Mouse (Mus musculus) midbrain, embryonic 14.5 days (tissue): ENCODE data around the gene Arid1b. TPM values are rescaled to one million over a fixed set of nuclear protein-coding genes. Genes with fewer than 3 reads are reported as not detected.

Experiments
- ATAC-seq: fragments of 200-750 bp; cut with Nextera tagmentation; 2 replicates; pipeline ENCODE4 v1.8.0; 2017; ENCODE audit warnings: moderate number of reproducible peaks, moderate library complexity; ENCODE audit not compliant: low FRiP score, low TSS enrichment
- DNase-seq: peaks from one replicate; pipeline ENCODE4 v3.0.0-alpha.2; 2015
- H3K27ac ChIP-seq: fragments of 300-500 bp; sonication (generic); replicated peaks from 2 replicates; pipeline ENCODE4 v1.5.1; 2014; ENCODE audit warnings: mild to moderate bottlenecking, low read depth, low read length, moderate library complexity
- H3K27me3 ChIP-seq: fragments of 300-500 bp; sonication (generic); 2 replicates; pipeline ENCODE4 v1.6.1; 2014; ENCODE audit warnings: low read length, control low read depth, mixed read lengths; ENCODE audit not compliant: control insufficient read depth, insufficient read depth
- H3K36me3 ChIP-seq: fragments of 300-500 bp; sonication (generic); 2 replicates; pipeline ENCODE4 v1.6.1; 2014; ENCODE audit warnings: low read length, control low read depth; ENCODE audit not compliant: control insufficient read depth, insufficient read depth
- H3K4me1 ChIP-seq: fragments of 300-500 bp; sonication (generic); 2 replicates; pipeline ENCODE4 v1.6.1; 2014; ENCODE audit warnings: mild to moderate bottlenecking, antibody characterized with exemption, low read length, control low read depth; ENCODE audit not compliant: control insufficient read depth, insufficient read depth
- H3K4me2 ChIP-seq: fragments of 300-500 bp; sonication (generic); 2 replicates; pipeline ENCODE4 v1.6.1; 2014; ENCODE audit warnings: mild to moderate bottlenecking, low read length, moderate library complexity
- H3K4me3 ChIP-seq: fragments of 300-500 bp; sonication (generic); replicated peaks from 2 replicates; pipeline ENCODE4 v1.5.1; 2014; ENCODE audit warnings: low read depth, low read length
- H3K9ac ChIP-seq: fragments of 300-500 bp; sonication (generic); replicated peaks from 2 replicates; pipeline ENCODE4 v1.6.1; 2014; ENCODE audit warnings: mild to moderate bottlenecking, low read length, moderate library complexity
- H3K9me3 ChIP-seq: fragments of 300-500 bp; sonication (generic); 2 replicates; pipeline ENCODE4 v1.6.1; 2016; ENCODE audit warnings: low read length, control low read depth, mixed read lengths; ENCODE audit not compliant: control insufficient read depth
- WGBS: fragments of 180-500 bp; shearing (Covaris S2); extraction: QIAGEN DNeasy Blood & Tissue Kit; methylation state at CpG from one replicate; pipeline ENCODE4 v1.1.7; 2014; 5-methylcytosine and 5-hydroxymethylcytosine counted together
- polyA plus RNA-seq: library from polyadenylated mRNA; unstranded; fragments of >200 nt; fragmentation: Nextera tagmentation; extraction: Ambion mirVana; gene quantifications from 2 replicates; pipeline ENCODE4 v1.2.1, GENCODE M21; 2014

The Arid1b gene
- polyA plus RNA-seq, 1 experiment from 2014 or later = 23.8 TPM

DNA sequence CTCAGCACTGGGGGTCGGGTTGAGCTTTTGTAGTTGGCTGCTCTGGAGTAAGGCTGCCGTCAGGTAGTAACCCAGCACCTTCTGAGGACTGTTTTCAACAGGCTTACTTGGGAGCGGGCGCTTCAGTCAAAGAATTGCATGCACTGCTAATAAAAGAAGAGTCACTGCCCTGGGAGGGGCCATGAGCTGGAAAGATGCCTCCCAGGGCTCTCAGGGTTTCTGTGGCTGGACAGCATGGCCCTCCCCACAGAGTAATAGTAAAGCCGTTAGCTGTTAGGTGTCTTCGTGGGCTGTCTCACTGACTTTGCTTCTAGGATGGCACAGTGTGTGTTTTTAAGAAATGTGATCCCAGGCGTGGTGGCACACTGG is 138.8 kb downstream of the Arid1b start:
- ATAC-seq (no peak), DNase-seq (no peak)
- no peak overlapping the region for H3K9ac ChIP-seq
- no peak overlapping the region for H3K27ac ChIP-seq
- 89% methylated on average over 7 of the region's 7 CpGs for WGBS
- H3K4me2 ChIP-seq = no peak overlapping the region
- H3K4me1 ChIP-seq = peaks cover 6% of the 10 kb centered on the region
- no peaks in the 10 kb centered on the region for H3K27me3 ChIP-seq
- H3K9me3 ChIP-seq = no peaks in the 10 kb centered on the region
- H3K4me3 ChIP-seq = no peak overlapping the region
- no peaks in the 10 kb centered on the region for H3K36me3 ChIP-seq

DNA sequence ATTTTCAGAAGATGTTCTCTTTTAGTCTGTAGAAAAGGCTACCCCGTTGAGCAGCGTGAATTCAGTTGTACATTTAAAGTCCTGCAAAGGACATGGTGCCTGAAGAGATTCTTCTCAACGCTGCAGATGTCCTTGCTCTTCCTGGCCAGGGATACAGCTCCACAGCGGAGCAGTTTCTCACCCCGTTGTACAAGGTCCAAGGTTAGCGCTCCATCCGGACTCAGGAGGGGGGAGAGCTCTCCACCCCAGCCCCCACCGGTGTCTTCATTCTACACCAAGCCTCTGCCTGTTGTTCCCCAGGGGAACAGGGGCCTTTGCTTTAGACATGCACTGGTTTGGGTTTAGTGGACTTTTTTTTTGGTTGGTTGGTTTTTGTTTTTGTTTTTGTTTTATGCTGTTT is 139.7 kb downstream of the Arid1b start:
- ATAC-seq = no peak
- H3K9ac ChIP-seq = no peak overlapping the region
- no peak for DNase-seq
- no peaks in the 10 kb centered on the region for H3K36me3 ChIP-seq
- H3K4me2 ChIP-seq = no peak overlapping the region
- no peaks in the 10 kb centered on the region for H3K27me3 ChIP-seq
- peaks cover 15% of the 10 kb centered on the region for H3K4me1 ChIP-seq
- H3K27ac ChIP-seq = no peak overlapping the region
- H3K9me3 ChIP-seq = no peaks in the 10 kb centered on the region
- H3K4me3 ChIP-seq = no peak overlapping the region
- WGBS = 80% methylated on average over 8 of the region's 8 CpGs

- no peaks in the 10 kb centered on the region for H3K27me3 ChIP-seq
- H3K4me3 ChIP-seq = no peak overlapping the region
- no peak overlapping the region for H3K9ac ChIP-seq
- no peak overlapping the region for H3K4me2 ChIP-seq
- no peak overlapping the region for H3K27ac ChIP-seq
- H3K36me3 ChIP-seq = no peaks in the 10 kb centered on the region
- 63% methylated on average over 8 of the region's 8 CpGs for WGBS
- DNase-seq = no peak
- peaks cover 19% of the 10 kb centered on the region for H3K4me1 ChIP-seq
- ATAC-seq = no peak
- H3K9me3 ChIP-seq = no peaks in the 10 kb centered on the region
These were observed 140.1 kb downstream of the Arid1b start for GRCm38 (mm10) chr17:5134271-5134670.

GRCm38 (mm10) chr17:5137936-5138335 is 143.8 kb downstream of the Arid1b start:
- Histone ChIP-seq H3K4me3 (no peak overlapping the region), H3K27ac (peak overlapping the region; percentile 52; the same call in 1 of the 2 replicates), H3K4me2 (no peak overlapping the region), H3K36me3 (no peaks in the 10 kb centered on the region), H3K9ac (no peak overlapping the region), H3K9me3 (no peaks in the 10 kb centered on the region), H3K27me3 (no peaks in the 10 kb centered on the region), H3K4me1 (peaks cover 30% of the 10 kb centered on the region)
- no peak for DNase-seq
- 74% methylated on average over 3 of the region's 3 CpGs for WGBS
- ATAC-seq = no peak

DNA sequence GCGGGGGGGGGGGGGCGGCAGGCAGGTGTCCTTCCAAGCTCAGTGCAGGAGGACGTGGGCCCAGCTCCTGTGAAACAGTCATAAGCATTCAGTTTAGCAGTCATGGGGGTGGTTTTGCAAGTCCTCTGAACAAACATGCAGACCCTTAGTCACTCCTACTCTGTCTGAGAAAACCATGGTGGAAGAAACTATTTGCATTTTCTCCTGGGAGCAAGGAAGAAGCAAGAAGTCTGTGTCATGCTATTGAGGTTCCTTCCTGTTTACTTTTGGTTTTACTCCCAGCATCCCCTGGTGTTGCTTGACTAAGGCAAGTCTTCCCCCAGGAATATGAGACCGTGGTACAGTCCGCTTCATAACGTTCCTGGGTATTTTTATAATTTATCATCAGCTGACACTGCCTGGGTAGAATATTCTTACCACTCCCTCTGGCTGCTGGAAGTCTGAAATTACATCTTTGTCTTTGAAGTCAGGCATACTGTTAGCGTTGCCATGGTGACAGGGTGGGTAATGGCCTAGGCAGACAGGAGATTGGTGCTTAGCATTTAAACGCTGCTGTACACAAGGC is 144.6 kb downstream of the Arid1b start:
- peak; percentile 94 for DNase-seq
- peak overlapping the region; percentile 18 for H3K4me2 ChIP-seq
- H3K4me3 ChIP-seq = no peak overlapping the region
- no peaks in the 10 kb centered on the region for H3K9me3 ChIP-seq
- no peak overlapping the region for H3K9ac ChIP-seq
- H3K4me1 ChIP-seq = peaks cover 30% of the 10 kb centered on the region
- H3K27me3 ChIP-seq = no peaks in the 10 kb centered on the region
- 19% methylated on average over 8 of the region's 8 CpGs for WGBS
- no peaks in the 10 kb centered on the region for H3K36me3 ChIP-seq
- peak overlapping the region; percentile 67 for H3K27ac ChIP-seq
- ATAC-seq = peak; percentile 88

DNA sequence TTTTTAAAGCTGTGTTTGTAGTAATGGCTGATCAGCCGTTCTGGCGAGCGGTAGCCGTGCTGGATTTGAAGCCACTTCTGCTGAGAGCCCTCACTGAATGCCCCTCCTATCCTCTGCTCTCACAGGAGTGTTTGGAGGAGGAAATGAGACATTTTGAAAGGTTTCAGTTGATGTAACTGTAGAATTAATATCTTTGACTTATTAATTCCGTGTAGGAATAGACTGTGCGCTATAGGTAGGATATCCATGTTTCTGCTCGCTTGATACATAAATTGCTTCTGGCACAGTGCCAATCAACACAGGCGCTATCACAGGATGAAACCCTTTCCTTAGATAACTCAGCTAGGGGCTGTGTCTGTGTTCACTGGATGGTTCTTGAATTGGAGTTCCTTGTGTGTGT is 145.4 kb downstream of the Arid1b start:
- H3K9me3 ChIP-seq = no peaks in the 10 kb centered on the region
- H3K4me1 ChIP-seq = peaks cover 28% of the 10 kb centered on the region
- no peaks in the 10 kb centered on the region for H3K36me3 ChIP-seq
- H3K27me3 ChIP-seq = no peaks in the 10 kb centered on the region
- H3K9ac ChIP-seq = no peak overlapping the region
- ATAC-seq (peak; percentile 46; the same call in 1 of the 2 replicates), DNase-seq (peak; percentile 72)
- 29% methylated on average over 8 of the region's 8 CpGs for WGBS
- H3K4me2 ChIP-seq = peak overlapping the region; percentile 18; the same call in 1 of the 2 replicates
- no peak overlapping the region for H3K4me3 ChIP-seq
- peak overlapping the region; percentile 67 for H3K27ac ChIP-seq

DNA sequence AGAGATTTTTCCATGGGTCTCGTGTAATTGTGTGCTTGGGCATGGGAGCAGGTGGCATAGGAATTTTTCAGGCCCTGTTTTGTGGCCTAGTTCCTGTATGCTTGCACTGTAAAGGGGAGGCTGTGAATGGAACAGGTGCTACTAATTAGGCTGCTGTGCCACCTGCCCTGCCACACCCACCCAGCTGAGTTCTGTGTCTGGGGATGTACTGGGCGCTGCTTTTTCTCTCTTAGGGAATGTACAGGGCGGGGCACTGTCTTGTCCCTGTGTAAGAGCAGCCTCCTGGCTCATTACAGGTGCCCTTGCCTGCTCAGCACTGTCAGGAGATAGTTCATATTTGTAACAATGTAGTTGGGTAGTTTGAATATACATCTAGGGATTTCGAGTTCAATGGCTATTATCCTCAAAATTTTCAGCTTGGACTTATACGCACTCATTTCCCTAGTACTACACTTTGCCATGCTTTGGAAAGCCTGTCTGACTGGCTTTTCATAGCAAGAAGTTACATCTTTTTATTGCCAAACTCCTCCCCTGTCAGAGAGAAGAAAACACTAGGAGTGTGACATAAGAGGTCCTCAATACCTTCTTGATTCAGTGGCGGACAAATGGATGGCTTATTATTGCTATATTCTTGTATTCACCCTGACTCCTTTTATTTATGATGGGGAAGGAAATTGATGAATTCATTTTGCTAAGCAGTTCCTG is 149.8 kb downstream of the Arid1b start:
- no peak for ATAC-seq
- Histone ChIP-seq H3K9me3 (no peaks in the 10 kb centered on the region), H3K36me3 (no peaks in the 10 kb centered on the region), H3K9ac (no peak overlapping the region), H3K27ac (no peak overlapping the region), H3K4me2 (no peak overlapping the region), H3K4me1 (peaks cover 15% of the 10 kb centered on the region), H3K27me3 (no peaks in the 10 kb centered on the region), H3K4me3 (no peak overlapping the region)
- DNase-seq = no peak
- WGBS = 83% methylated on average over 6 of the region's 6 CpGs

GRCm38 (mm10) chr17:5150660-5151063 is 156.5 kb downstream of the Arid1b start:
- H3K9me3 ChIP-seq = no peaks in the 10 kb centered on the region
- H3K4me2 ChIP-seq = no peak overlapping the region
- 79% methylated on average over 7 of the region's 7 CpGs for WGBS
- H3K27me3 ChIP-seq = no peaks in the 10 kb centered on the region
- H3K4me3 ChIP-seq = no peak overlapping the region
- 0 out of 2 replicates have a peak overlapping the region, but pooled peaks have one; percentile 32 for H3K27ac ChIP-seq
- DNase-seq (no peak), ATAC-seq (no peak)
- no peaks in the 10 kb centered on the region for H3K36me3 ChIP-seq
- peaks cover 8% of the 10 kb centered on the region; the same call in 1 of the 2 replicates for H3K4me1 ChIP-seq
- no peak overlapping the region for H3K9ac ChIP-seq

DNA sequence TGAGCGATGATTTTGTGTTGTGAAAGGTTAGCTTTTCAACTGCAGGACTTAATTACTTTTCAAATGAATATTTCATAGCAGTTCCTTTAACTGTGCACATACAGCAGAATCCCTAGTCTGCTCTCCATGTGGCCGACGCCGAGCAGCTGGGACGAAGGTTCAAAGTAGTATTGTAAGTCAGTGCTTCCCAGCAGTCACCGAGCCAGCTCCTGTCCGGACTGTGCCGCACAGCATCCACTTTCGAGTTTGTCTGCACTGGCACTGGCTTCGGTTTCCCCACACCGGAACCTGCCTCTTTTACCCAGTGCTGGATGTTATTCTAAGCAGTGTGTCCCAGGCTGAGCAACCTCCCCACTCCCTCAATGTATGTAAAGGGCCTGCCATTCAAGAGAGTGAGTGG is 157.7 kb downstream of the Arid1b start:
- 52% methylated on average over 11 of the region's 11 CpGs for WGBS
- ATAC-seq (no peak), DNase-seq (peak; percentile 34)
- Histone ChIP-seq H3K9ac (no peak overlapping the region), H3K9me3 (no peaks in the 10 kb centered on the region), H3K4me1 (peaks cover 8% of the 10 kb centered on the region; the same call in 1 of the 2 replicates), H3K27ac (no peak overlapping the region), H3K27me3 (no peaks in the 10 kb centered on the region), H3K4me2 (no peak overlapping the region), H3K36me3 (no peaks in the 10 kb centered on the region), H3K4me3 (no peak overlapping the region)
